Mouse (Mus musculus): ENCODE results near the gene Ndufb3. TPM values are rescaled to one million over a fixed set of nuclear protein-coding genes. Genes with fewer than 3 reads are reported as not detected.
"Not testable (repeated sequence)": the region's sequence is repeated elsewhere in the genome, so short reads cannot be mapped to it uniquely, and the experiment has no call there.

Ndufb3 gene
- polyA plus RNA-seq, 1 experiment from 2014 or later, result 181 TPM

- no peak overlapping the region for H3K27ac ChIP-seq
- ATAC-seq (replicated peaks; ENCODE audit: low FRiP score), result no peak
Observed at GRCm38 (mm10) chr1:58617978-58618668, 31.9 kb downstream of the Ndufb3 start.

GRCm38 (mm10) chr1:58618766-58619165 is 32.6 kb downstream of the Ndufb3 start:
- no peak overlapping the region for H3K4me2 ChIP-seq
- no peak overlapping the region for H3K4me3 ChIP-seq (replicated peaks)
- no peaks in the 10 kb centered on the region for H3K4me1 ChIP-seq
- ATAC-seq (replicated peaks; ENCODE audit: low FRiP score), result no peak
- H3K27ac ChIP-seq, result no peak overlapping the region
- no peaks in the 10 kb centered on the region for H3K36me3 ChIP-seq
- 89% methylated on average over 2 of the region's 2 CpGs for WGBS
- H3K9ac ChIP-seq, result no peak overlapping the region
- no peaks in the 10 kb centered on the region for H3K27me3 ChIP-seq
- no peaks in the 10 kb centered on the region for H3K9me3 ChIP-seq (replicated peaks)

More at GRCm38 (mm10) chr1:58617978-58618668, 31.9 kb downstream of the Ndufb3 start:
- Histone ChIP-seq H3K4me2 (no peak overlapping the region), H3K4me1 (no peaks in the 10 kb centered on the region), H3K9ac (no peak overlapping the region), H3K4me3 (replicated peaks) (no peak overlapping the region), H3K36me3 (no peaks in the 10 kb centered on the region), H3K27me3 (no peaks in the 10 kb centered on the region), H3K9me3 (replicated peaks) (no peaks in the 10 kb centered on the region)
- 80% methylated on average over 6 of the region's 6 CpGs for WGBS

- H3K36me3 ChIP-seq, result no peaks in the 10 kb centered on the region
- H3K9ac ChIP-seq, result no peak overlapping the region
- H3K9me3 ChIP-seq (replicated peaks), result no peaks in the 10 kb centered on the region
- no peak overlapping the region for H3K27ac ChIP-seq
- no peaks in the 10 kb centered on the region for H3K27me3 ChIP-seq
- no peak overlapping the region for H3K4me3 ChIP-seq (replicated peaks)
- ATAC-seq (replicated peaks; ENCODE audit: low FRiP score), result no peak
- no peaks in the 10 kb centered on the region for H3K4me1 ChIP-seq
- 80% methylated on average over 3 of the region's 3 CpGs for WGBS
- no peak overlapping the region for H3K4me2 ChIP-seq
Observed at GRCm38 (mm10) chr1:58621251-58621650, 35.1 kb downstream of the Ndufb3 start.

DNA sequence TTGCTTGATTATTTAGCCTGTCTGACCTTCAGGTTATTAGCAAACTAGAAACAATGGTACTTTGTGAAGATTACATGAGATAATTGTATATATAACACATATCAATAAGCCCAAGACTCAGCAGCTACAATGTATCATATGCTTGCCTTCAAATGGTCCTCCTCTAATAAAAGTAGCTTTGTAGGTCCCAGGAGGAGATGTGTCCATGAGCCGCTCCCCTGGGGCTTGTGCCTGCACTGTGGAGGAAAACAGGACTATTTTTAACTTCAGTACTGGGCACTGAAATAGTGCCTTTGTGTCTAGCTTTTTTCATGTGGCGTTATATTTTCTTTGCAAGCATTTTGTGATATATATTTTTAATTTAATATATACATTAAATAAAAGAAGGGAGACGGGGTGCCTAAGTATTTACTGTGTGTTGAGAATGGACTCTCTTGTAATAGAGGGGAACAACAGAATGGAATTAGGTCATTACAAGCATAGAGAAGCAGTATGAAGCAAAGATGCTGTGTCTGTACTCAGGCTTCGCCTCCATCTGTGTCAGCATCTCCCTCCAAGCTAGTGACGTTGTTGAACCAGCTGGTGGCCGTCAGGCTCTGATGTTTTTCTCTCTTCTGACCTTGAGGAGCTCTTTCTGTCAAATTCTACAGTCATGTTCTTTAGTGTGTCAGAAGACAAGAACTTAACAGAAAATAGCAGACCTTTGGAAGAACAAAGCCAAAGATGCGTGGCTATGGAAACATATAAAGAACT is 36.0 kb downstream of the Ndufb3 start:
- no peaks in the 10 kb centered on the region for H3K27me3 ChIP-seq
- no peak overlapping the region for H3K4me3 ChIP-seq (replicated peaks)
- no peaks in the 10 kb centered on the region for H3K4me1 ChIP-seq
- H3K36me3 ChIP-seq, result no peaks in the 10 kb centered on the region
- H3K9ac ChIP-seq, result no peak overlapping the region
- no peak overlapping the region for H3K4me2 ChIP-seq
- 60% methylated on average over 7 of the region's 7 CpGs for WGBS
- no peaks in the 10 kb centered on the region for H3K9me3 ChIP-seq (replicated peaks)
- no peak overlapping the region for H3K27ac ChIP-seq
- ATAC-seq (replicated peaks; ENCODE audit: low FRiP score), result no peak

DNA sequence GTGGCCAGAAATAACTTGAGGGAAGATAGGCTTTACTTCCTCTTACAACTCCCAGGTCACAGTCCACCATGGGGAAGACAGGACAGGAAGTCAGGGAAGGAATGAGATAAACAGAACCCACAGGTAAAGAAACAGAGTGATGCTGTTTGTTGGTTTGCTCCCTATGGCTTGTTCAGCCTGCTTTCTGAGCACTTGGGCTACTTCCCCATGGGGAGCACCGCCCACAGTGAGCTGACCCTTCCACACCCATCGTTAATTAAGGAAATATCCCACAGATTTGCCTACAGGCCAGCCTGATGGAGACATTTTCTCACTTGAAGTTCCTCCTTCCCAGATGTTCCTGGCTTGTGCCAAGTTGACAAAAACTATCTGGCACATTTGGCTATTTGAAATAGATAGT is 42.7 kb downstream of the Ndufb3 start:
- not testable (repeated sequence) for H3K27me3 ChIP-seq; H3K27ac ChIP-seq; H3K4me1 ChIP-seq; H3K9ac ChIP-seq; H3K4me2 ChIP-seq; H3K4me3 ChIP-seq (replicated peaks); ATAC-seq (replicated peaks; ENCODE audit: low FRiP score); H3K36me3 ChIP-seq; H3K9me3 ChIP-seq (replicated peaks)
- WGBS, result 78% methylated on average over 2 of the region's 2 CpGs

Other genes starting within 250 kb of the Ndufb3 start
- 367 and 397 TPM in 2 replicates for gene Bzw1, start 193.5 kb upstream of the Ndufb3 start, polyA plus RNA-seq (2015; fragmentation: Nextera tagmentation; extraction: Ambion mirVana)
- gene Clk1, start 162.3 kb upstream of the Ndufb3 start, polyA plus RNA-seq (2015; fragmentation: Nextera tagmentation; extraction: Ambion mirVana), result 185 and 199 TPM in 2 replicates
- gene Nif3l1, start 141.2 kb upstream of the Ndufb3 start, polyA plus RNA-seq (2015; fragmentation: Nextera tagmentation; extraction: Ambion mirVana), result 44.7 and 46.7 TPM in 2 replicates
- 52.0 and 58.5 TPM in 2 replicates for gene Ppil3, start 140.9 kb upstream of the Ndufb3 start, polyA plus RNA-seq (2015; fragmentation: Nextera tagmentation; extraction: Ambion mirVana)
- gene Orc2, start 81.3 kb upstream of the Ndufb3 start, polyA plus RNA-seq (2015; fragmentation: Nextera tagmentation; extraction: Ambion mirVana), result 31.7 and 33.3 TPM in 2 replicates
- gene Fam126b, start 61 bp upstream of the Ndufb3 start, polyA plus RNA-seq (2015; fragmentation: Nextera tagmentation; extraction: Ambion mirVana), result 8.5 and 9.8 TPM in 2 replicates
- gene Als2cr12, start 109.6 kb downstream of the Ndufb3 start, polyA plus RNA-seq (2015; fragmentation: Nextera tagmentation; extraction: Ambion mirVana), result not detected in 2 replicates
- 45.2 and 48.1 TPM in 2 replicates for gene Cflar, start 125.1 kb downstream of the Ndufb3 start, polyA plus RNA-seq (2015; fragmentation: Nextera tagmentation; extraction: Ambion mirVana)
- 41.3 and 41.8 TPM in 2 replicates for gene Casp8, start 209.0 kb downstream of the Ndufb3 start, polyA plus RNA-seq (2015; fragmentation: Nextera tagmentation; extraction: Ambion mirVana)